Comparison of ENCODE assay signal across 25 mouse cellular contexts in genomic region chr2:57296069-57296468, GRCm38 (mm10). TPM values are rescaled to one million over a fixed set of nuclear protein-coding genes. Genes with fewer than 3 reads are reported as not detected.
A peak's percentile ranks its signal among the peaks of the same experiment; 100 is the strongest.
DNase-seq lines count a peak whose midpoint lies in the region; ATAC-seq and TF ChIP-seq lines count a peak whose summit lies in the region.
"Had no signal": no experiment of that assay in that cellular context is flagged by ENCODE, and none has a peak within 500 bp of the region (broad histone marks: within the 10 kb centered on the region; RNA-seq: fewer than 3 reads in every experiment).

No protein-coding gene starts in this region.

- no peak overlapping the region for H3K4me2 ChIP-seq in liver, embryonic 11.5 days
- H3K4me2 ChIP-seq in liver, embryonic 12.5 days, result no peak overlapping the region
- H3K4me2 ChIP-seq: forebrain, embryonic 13.5 days; heart, embryonic 13.5 days; hindbrain, embryonic 12.5 days; hindbrain, embryonic 15.5 days had no signal

- no peak overlapping the region for H3K27ac ChIP-seq in liver, embryonic 11.5 days (ENCODE audit: low read depth, low read length)
- no peak overlapping the region for H3K27ac ChIP-seq in liver, embryonic 12.5 days
- H3K27ac ChIP-seq in left cerebral cortex, adult 2 months, result no peak overlapping the region
- H3K27ac ChIP-seq: forebrain, embryonic 10.5 days; forebrain, embryonic 13.5 days; heart, adult 2 months; heart, embryonic 10.5 days; heart, embryonic 13.5 days; hindbrain, embryonic 12.5 days; hindbrain, embryonic 15.5 days had no signal

- no peak for TF ChIP-seq CTCF in left cerebral cortex, adult 2 months (IDR thresholded peaks at IDR 0.05)

- peak; percentile 62 for ATAC-seq in liver, embryonic 11.5 days (replicated peaks; ENCODE audit: low FRiP score)
- no peak for ATAC-seq in liver, embryonic 12.5 days
- ATAC-seq in common myeloid progenitor, adult 5-6 weeks (replicated peaks; ENCODE audit: low read depth, poor library complexity, severe bottlenecking), result peak; percentile 70
- peak; percentile 44 for ATAC-seq in megakaryocyte progenitor cell, adult 5-6 weeks (replicated peaks; ENCODE audit: poor library complexity)
- ATAC-seq: activated CD4-positive, CD25-positive, alpha-beta regulatory T cell, adult 4 months; forebrain, embryonic 13.5 days; forebrain, embryonic 16.5 days had no signal

- no peaks in the 10 kb centered on the region for H3K36me3 ChIP-seq in liver, embryonic 11.5 days (ENCODE audit: control insufficient read depth, insufficient read depth, low read length)
- H3K36me3 ChIP-seq in liver, embryonic 12.5 days, result no peaks in the 10 kb centered on the region
- H3K36me3 ChIP-seq: heart, embryonic 10.5 days; heart, embryonic 13.5 days; hindbrain, embryonic 12.5 days; hindbrain, embryonic 15.5 days had no signal

- WGBS in liver, embryonic 11.5 days, result 33% methylated on average over 4 of the region's 4 CpGs
- 24% methylated on average over 4 of the region's 4 CpGs for WGBS in liver, embryonic 12.5 days (ENCODE audit: insufficient replicate concordance)

- intact Hi-C loops in left cerebral cortex, adult 2 months (cut with DNase I), result no loop called here

- DNase-seq in liver, embryonic 11.5 days (ENCODE audit: low spot score), result no peak
- DNase-seq in 416B (ENCODE audit: low read depth), result peak; percentile 94
- DNase-seq in kidney, adult 9 months, result no peak
- no peak for DNase-seq in left cerebral cortex, adult 2 months (ENCODE audit: extremely low spot score in 1 of 2, low spot score in 2 of 2)
- DNase-seq: adrenal gland, adult 8-10 months; adrenal gland, postnatal 25 days; cerebellum, adult 11-12 months; cerebellum, adult 8-10 months; cerebellum, postnatal 10 days; cerebellum, postnatal 36 days; gastrocnemius, postnatal 25 days; heart, adult 2 months; heart, postnatal 14 days; heart, postnatal 4 days had no signal

- no peaks in the 10 kb centered on the region for H3K9me3 ChIP-seq in liver, embryonic 11.5 days (ENCODE audit: control insufficient read depth, low read length)
- H3K9me3 ChIP-seq in liver, embryonic 12.5 days (replicated peaks), result no peaks in the 10 kb centered on the region
- H3K9me3 ChIP-seq: forebrain, embryonic 10.5 days; forebrain, embryonic 13.5 days; heart, embryonic 10.5 days; heart, embryonic 13.5 days; hindbrain, embryonic 12.5 days; hindbrain, embryonic 15.5 days had no signal

- H3K4me3 ChIP-seq in liver, embryonic 11.5 days (ENCODE audit: low read depth, low read length), result no peak overlapping the region
- H3K4me3 ChIP-seq in liver, embryonic 12.5 days, result no peak overlapping the region
- H3K4me3 ChIP-seq in left cerebral cortex, adult 2 months, result no peak overlapping the region
- H3K4me3 ChIP-seq: forebrain, embryonic 10.5 days; forebrain, embryonic 13.5 days; heart, adult 2 months; heart, embryonic 10.5 days; heart, embryonic 13.5 days; hindbrain, embryonic 12.5 days; hindbrain, embryonic 15.5 days had no signal

- no peak overlapping the region for H3K9ac ChIP-seq in liver, embryonic 11.5 days (ENCODE audit: low read depth, low read length)
- H3K9ac ChIP-seq in liver, embryonic 12.5 days, result no peak overlapping the region
- H3K9ac ChIP-seq: forebrain, embryonic 13.5 days; heart, embryonic 13.5 days; hindbrain, embryonic 12.5 days; hindbrain, embryonic 15.5 days had no signal

- no peaks in the 10 kb centered on the region for H3K27me3 ChIP-seq in liver, embryonic 11.5 days (replicated peaks; ENCODE audit: control insufficient read depth, insufficient read depth, low read length)
- H3K27me3 ChIP-seq in liver, embryonic 12.5 days (replicated peaks), result no peaks in the 10 kb centered on the region
- H3K27me3 ChIP-seq: forebrain, embryonic 13.5 days; heart, embryonic 13.5 days; hindbrain, embryonic 12.5 days; hindbrain, embryonic 15.5 days had no signal

- H3K4me1 ChIP-seq in liver, embryonic 11.5 days (replicated peaks; ENCODE audit: control insufficient read depth, insufficient read depth, low read length), result no peaks in the 10 kb centered on the region
- H3K4me1 ChIP-seq in liver, embryonic 12.5 days, result peaks cover 5% of the 10 kb centered on the region; the same call in 1 of the 2 replicates
- H3K4me1 ChIP-seq: forebrain, embryonic 13.5 days; hindbrain, embryonic 12.5 days; hindbrain, embryonic 15.5 days had no signal

RNA-seq across cellular contexts. Expression of gene Gpd2, which starts 58.6 kb away (rescaled TPM):
- polyA plus RNA-seq in liver, embryonic 11.5 days (2014; fragmentation: Nextera tagmentation; extraction: Ambion mirVana), result 19.7 and 21.7 TPM in 2 replicates
- 12.9 and 13.2 TPM in 2 replicates for polyA plus RNA-seq in liver, embryonic 12.5 days (2016; fragmentation: Nextera tagmentation; extraction: Ambion mirVana)
- 24.2 and 29.2 TPM in 2 replicates for total RNA-seq in common myeloid progenitor, adult 5-6 weeks (2017)
- 22.5 and 23.5 TPM in 2 replicates for total RNA-seq in megakaryocyte progenitor cell, adult 5-6 weeks (2015)
- 27.9 and 32.5 TPM in 2 replicates for total RNA-seq in megakaryocyte progenitor cell, adult 5-6 weeks (2017)
- 10 to 100 TPM; 92.8 to 98.0 TPM for total RNA-seq in left cerebral cortex, adult 2 months (2021)
